Mouse (Mus musculus): ENCODE results near the gene Rgs1.

The Rgs1 gene

GRCm38 (mm10) chr1:144248923-144249322, at the start of gene Rgs1:
Gene Rgs1, minus strand, starts transcription at chr1:144249242.
- no peak for DNase-seq

GRCm38 (mm10) chr1:144283020-144284014, 34.3 kb upstream of the Rgs1 start:
- no peak for DNase-seq

DNA sequence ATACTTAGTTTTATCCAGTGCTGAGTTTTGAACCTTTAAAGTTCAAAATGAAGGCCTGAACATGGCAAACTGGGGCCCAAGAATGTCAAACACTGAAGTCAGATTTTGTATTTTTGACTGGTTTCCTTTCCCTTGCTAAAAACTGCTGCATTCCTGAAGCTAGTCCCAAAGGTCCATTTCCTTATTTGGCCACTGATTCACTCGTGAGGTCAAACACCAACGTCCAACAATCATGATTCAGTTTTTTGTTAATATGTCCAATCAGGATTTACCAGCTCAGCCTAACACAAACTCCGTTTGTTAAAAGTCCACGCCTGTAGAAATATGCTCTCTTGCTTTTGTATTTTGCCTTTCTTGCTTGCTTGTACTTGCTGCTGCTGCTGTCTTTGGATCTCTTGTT, 31.0 kb upstream of the Rgs1 start:
- DNase-seq = no peak

- no peak for DNase-seq
Observed at GRCm38 (mm10) chr1:144272991-144273390, 23.9 kb upstream of the Rgs1 start.

DNA sequence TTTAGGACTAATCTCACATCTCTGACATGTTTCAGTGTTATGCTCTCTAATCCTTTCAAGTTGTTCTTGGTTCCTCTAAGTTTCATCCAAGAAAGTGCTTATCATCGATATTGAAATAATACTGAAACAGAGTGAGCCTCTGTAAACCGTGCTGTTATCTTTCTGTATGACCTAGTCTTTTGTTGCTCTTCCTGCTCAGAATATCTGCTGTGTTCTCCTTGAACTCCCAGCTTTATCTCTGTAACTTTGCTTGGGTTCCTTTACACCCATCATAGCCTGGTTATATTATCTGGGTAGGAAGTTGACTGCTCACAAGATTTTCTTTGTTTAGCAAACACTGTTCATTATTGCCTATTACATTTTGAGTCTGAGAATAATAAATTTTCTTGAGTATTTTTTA, 20.1 kb upstream of the Rgs1 start:
- no peak for DNase-seq

- no peak for DNase-seq
Observed at GRCm38 (mm10) chr1:144267471-144268470, 18.7 kb upstream of the Rgs1 start.

- no peak for DNase-seq
Observed at GRCm38 (mm10) chr1:144264000-144264399, 15.0 kb upstream of the Rgs1 start.

GRCm38 (mm10) chr1:144262008-144262407, 13.0 kb upstream of the Rgs1 start:
- no peak for DNase-seq

DNA sequence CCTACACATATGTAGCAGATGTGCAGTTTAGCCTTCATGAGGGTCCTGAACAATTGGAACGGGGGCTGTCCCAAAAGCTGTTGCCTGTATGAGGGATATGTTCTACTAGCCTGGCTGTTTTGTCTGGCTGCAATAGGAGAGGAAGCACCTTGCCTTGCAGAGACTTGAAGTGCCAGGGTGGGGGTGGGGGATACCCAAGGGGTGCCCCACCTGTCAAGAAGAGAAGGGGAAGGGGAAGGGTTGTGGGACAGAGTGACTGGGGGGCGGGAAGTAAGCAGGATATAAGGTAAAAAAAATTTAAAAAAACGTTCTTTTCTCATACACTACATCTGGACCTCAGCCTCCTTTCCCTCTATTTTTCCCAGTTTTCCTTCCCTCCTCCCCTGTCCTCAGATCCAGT, 9.7 kb upstream of the Rgs1 start:
- no peak for DNase-seq

- DNase-seq = no peak
Observed at GRCm38 (mm10) chr1:144256556-144257331, 7.7 kb upstream of the Rgs1 start.

- DNase-seq = no peak
Observed at GRCm38 (mm10) chr1:144248206-144248605, 836 bp downstream of the Rgs1 start.

- no peak for DNase-seq
Observed at GRCm38 (mm10) chr1:144247382-144247781, 1.7 kb downstream of the Rgs1 start.

DNA sequence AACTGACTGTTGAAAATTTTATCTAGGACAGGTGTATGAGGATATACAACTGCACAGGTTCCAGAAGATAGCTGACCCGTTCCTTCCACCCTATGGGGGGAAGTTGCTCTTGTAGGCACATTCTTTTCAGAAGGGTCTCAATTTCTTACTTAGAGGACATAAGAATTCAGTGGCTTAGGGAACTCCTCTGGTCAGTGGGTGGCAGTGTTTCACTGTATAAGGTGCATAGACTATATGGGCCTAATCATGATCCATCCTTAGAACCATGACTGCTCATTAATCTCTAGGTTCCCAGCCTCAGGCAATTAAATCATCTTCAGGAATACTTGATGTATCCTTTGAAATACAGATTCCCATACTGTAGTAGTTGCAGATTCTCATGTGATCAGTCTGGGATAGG, 5.5 kb downstream of the Rgs1 start:
- no peak for DNase-seq

GRCm38 (mm10) chr1:144239195-144239594, 9.8 kb downstream of the Rgs1 start:
- DNase-seq = no peak

- DNase-seq = no peak
Observed at GRCm38 (mm10) chr1:144215230-144215629, 33.8 kb downstream of the Rgs1 start.

DNA sequence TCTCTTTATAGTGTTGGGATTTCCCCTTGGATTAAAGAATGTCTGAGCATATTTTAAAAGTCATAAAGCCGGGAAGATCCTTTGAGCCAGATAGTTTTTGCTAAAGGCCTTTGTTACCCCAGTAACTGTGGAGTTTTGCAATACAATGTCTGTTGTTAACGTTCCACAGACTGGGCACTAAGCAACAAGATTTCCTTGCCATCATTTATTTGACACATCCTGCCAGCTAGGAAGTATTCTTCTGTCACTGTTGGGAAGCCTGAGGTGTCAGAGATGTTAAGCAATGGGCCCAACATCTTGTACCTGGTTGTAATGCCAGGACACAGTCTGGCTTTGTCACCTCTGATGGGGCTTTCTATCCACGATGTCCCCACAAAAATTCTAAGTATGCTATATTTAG, 38.1 kb downstream of the Rgs1 start:
- no peak for DNase-seq

- no peak for DNase-seq
Observed at GRCm38 (mm10) chr1:144206281-144207061, 42.6 kb downstream of the Rgs1 start.

DNA sequence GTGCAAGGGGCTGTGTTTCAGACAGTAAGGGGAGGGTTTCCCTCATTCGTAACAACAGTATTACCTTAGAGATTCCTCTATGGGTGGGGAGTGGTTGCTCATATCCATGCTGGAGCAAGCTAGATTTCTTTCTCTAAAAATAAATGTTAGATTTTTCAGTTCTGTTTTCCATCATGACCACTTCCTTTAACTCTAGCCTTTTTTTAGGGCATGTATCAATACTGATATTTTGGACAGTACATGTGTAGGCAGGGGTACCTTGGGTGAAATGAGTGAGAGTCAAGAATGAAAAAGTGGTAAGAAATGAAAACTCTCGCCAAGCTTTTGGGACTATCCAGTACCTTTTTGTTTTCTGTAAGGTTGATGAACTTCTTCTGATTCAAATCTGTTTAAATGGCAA, 44.3 kb downstream of the Rgs1 start:
- DNase-seq = no peak

DNA sequence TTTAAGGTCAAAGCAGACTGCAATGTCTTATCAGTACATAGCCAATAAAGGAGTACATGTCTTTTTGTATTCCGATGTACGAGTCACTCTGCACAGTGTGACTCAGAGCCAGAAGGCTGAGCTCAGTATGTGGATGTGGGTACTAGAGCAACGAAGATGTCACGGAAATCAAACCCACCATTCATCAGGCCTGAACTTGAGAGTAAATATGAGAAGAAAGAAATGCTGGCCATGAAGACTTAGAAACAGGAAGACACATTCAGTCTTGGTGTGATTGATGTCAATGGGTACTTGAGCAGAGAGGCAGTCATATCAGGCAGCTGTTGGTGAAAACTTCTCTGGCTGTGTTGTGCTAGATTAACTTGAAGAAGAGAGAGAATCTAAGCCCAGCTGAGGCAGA, 46.1 kb downstream of the Rgs1 start:
- DNase-seq = no peak

DNA sequence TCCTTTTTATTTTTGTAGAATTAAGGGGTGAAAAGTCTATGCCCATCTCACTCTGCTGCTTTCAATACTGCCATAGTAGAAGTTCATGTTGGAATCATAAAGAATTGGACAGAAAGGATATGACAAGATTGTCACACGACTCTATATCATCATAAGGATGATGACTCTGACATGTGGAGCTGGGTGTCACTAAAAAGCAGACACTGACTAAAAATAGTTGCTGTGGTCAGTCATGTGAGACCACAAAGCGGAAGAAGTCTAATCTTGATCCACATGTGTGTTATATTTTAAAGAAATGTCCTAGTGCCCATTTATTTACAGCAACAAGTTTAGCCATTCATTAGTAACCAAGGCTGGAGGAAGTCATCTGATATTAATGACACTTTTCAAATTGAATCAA, 48.5 kb downstream of the Rgs1 start:
- no peak for DNase-seq

DNA sequence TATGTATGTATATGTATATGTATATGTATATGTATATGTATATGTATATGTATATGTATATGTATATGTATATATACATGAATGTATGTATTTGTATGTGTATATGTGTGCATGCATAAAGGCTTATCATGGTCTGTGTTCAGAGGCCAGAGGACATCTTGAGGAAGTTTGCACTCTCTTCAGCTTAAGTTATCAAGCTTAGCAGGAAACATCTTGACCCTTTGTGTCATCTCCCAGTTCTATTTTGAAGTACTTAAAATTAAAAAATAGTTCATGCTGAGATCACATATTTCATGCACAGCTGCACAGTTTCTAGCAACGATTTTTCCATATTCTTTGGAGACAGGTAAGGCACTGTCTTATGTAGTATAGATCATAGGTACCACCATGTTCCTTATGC, 49.5 kb downstream of the Rgs1 start:
- no peak for DNase-seq

DNA sequence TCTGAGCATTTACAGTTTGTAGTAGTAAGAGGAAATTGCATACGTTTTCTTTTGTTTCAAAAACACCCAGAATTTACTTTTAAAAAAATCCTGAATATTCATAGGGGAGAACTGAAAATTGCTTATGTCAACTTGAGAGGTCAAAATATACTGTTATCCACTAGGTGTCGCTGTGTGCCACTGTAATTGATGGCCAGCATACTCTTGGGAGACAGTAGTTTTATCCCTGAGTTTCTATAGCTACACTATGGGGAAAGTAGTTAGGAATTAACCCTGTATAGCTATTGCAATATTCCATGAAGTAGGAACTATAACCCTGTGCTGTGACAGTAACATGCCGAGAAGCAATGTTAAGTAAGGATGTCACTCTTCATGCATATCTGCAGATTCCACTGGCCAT, 51.4 kb downstream of the Rgs1 start:
- no peak for DNase-seq

Data from cerebellum, adult 11 months (tissue).